Mouse (Mus musculus) C2C12 (cell line): ENCODE data around the gene Josd2. TPM values are rescaled to one million over a fixed set of nuclear protein-coding genes. Genes with fewer than 3 reads are reported as not detected.

Experiments used
- H3K27me3 ChIP-seq: one replicate; pipeline ENCODE4 v1.6.1; 2011; ENCODE audit not compliant: control insufficient read depth, insufficient read depth, insufficient read length
- H3K36me3 ChIP-seq: one replicate; pipeline ENCODE4 v1.6.1; 2011; ENCODE audit not compliant: control insufficient read depth, insufficient read depth
- H3K4me3 ChIP-seq: one replicate; pipeline ENCODE4 v1.5.1; 2011; ENCODE audit warnings: mild to moderate bottlenecking, control low read depth; ENCODE audit not compliant: poor library complexity, insufficient read depth, severe bottlenecking
- H3K79me2 ChIP-seq: one replicate; pipeline ENCODE4 v1.6.1; 2011; ENCODE audit not compliant: control insufficient read depth, insufficient read depth
- H3K79me3 ChIP-seq: one replicate; pipeline ENCODE4 v1.6.1; 2011; ENCODE audit warnings: low read depth, control low read depth
- H3ac ChIP-seq: one replicate; pipeline ENCODE3; 2011; ENCODE audit warnings: low read depth; ENCODE audit not compliant: control insufficient read depth, insufficient read length
- CEBPB ChIP-seq: IDR thresholded peaks from one replicate; pipeline ENCODE4 v1.6.1; 2011; ENCODE audit warnings: low read depth, mild to moderate bottlenecking, control low read depth, moderate library complexity
- CTCF ChIP-seq: IDR thresholded peaks from one replicate; pipeline ENCODE4 v1.5.1; 2011; ENCODE audit not compliant: control insufficient read depth, insufficient read depth, insufficient read length
- FOSL1 ChIP-seq: IDR thresholded peaks from one replicate; pipeline ENCODE4 v1.8.0; 2011; ENCODE audit warnings: mild to moderate bottlenecking, low read length; ENCODE audit not compliant: poor library complexity, insufficient read depth, severe bottlenecking
- MAX ChIP-seq: IDR thresholded peaks from one replicate; pipeline ENCODE4 v1.6.1; 2011; ENCODE audit warnings: mild to moderate bottlenecking, control low read depth
- MYOD1 ChIP-seq: IDR thresholded peaks from one replicate; pipeline ENCODE4 v1.6.1; 2011; ENCODE audit warnings: low read depth; ENCODE audit not compliant: control insufficient read depth, insufficient read length
- MYOG ChIP-seq: IDR thresholded peaks from one replicate; pipeline ENCODE4 v1.6.1; 2011; ENCODE audit not compliant: control insufficient read depth, insufficient read length; ENCODE audit errors: extremely low read depth
- USF1 ChIP-seq: IDR thresholded peaks from one replicate; pipeline ENCODE4 v1.6.1; 2011; ENCODE audit warnings: low read depth, mild to moderate bottlenecking, control low read depth, moderate library complexity
- polyA plus RNA-seq: library from polyadenylated mRNA; unstranded; fragments of >200 nt; fragmentation: generic; extraction: Trizol; gene quantifications from one replicate; pipeline ENCODE4 v1.2.1, GENCODE M21; 2012; ENCODE audit warnings: missing spikeins

The Josd2 gene
- polyA plus RNA-seq, 1 experiment: 77.5 TPM

- peaks cover 39% of the 10 kb centered on the region for H3K27me3 ChIP-seq
Measured at GRCm38 (mm10) chr7:44456302-44456701, 11.5 kb upstream of the Josd2 start.

GRCm38 (mm10) chr7:44460067-44460466 is 7.7 kb upstream of the Josd2 start:
- H3ac ChIP-seq: no peak overlapping the region

More at GRCm38 (mm10) chr7:44456302-44456701, 11.5 kb upstream of the Josd2 start:
- Histone ChIP-seq H3ac (no peak overlapping the region), H3K4me3 (no peak overlapping the region), H3K79me2 (no peaks in the 10 kb centered on the region), H3K36me3 (no peaks in the 10 kb centered on the region), H3K79me3 (no peaks in the 10 kb centered on the region)
- TF ChIP-seq USF1 (no peak), CTCF (no peak), MYOG (no peak), FOSL1 (no peak), MAX (no peak), CEBPB (no peak), MYOD1 (no peak)

GRCm38 (mm10) chr7:44460767-44461502 is 6.8 kb upstream of the Josd2 start:
- TF ChIP-seq MYOD1 (no peak), MAX (no peak)
- Histone ChIP-seq H3K36me3 (no peaks in the 10 kb centered on the region), H3K79me2 (no peaks in the 10 kb centered on the region), H3K4me3 (no peak overlapping the region), H3ac (no peak overlapping the region), H3K79me3 (no peaks in the 10 kb centered on the region), H3K27me3 (peaks cover 62% of the 10 kb centered on the region)

More at GRCm38 (mm10) chr7:44460067-44460466, 7.7 kb upstream of the Josd2 start:
- no peaks in the 10 kb centered on the region for H3K79me3 ChIP-seq
- no peak overlapping the region for H3K4me3 ChIP-seq
- H3K36me3 ChIP-seq: no peaks in the 10 kb centered on the region
- TF ChIP-seq MAX (no peak), MYOG (no peak), FOSL1 (no peak), MYOD1 (no peak), CEBPB (no peak), CTCF (no peak), USF1 (no peak)
- peaks cover 62% of the 10 kb centered on the region for H3K27me3 ChIP-seq
- H3K79me2 ChIP-seq: no peaks in the 10 kb centered on the region

- no peak overlapping the region for H3ac ChIP-seq
- H3K79me3 ChIP-seq: no peaks in the 10 kb centered on the region
- H3K27me3 ChIP-seq: peaks cover 62% of the 10 kb centered on the region
- H3K79me2 ChIP-seq: no peaks in the 10 kb centered on the region
- H3K36me3 ChIP-seq: no peaks in the 10 kb centered on the region
- H3K4me3 ChIP-seq: no peak overlapping the region
- TF ChIP-seq CTCF (no peak), USF1 (no peak), MAX (no peak), MYOG (no peak), MYOD1 (no peak), CEBPB (no peak), FOSL1 (no peak)
Measured at GRCm38 (mm10) chr7:44461503-44462217, 6.1 kb upstream of the Josd2 start.

GRCm38 (mm10) chr7:44462218-44463055 is 5.3 kb upstream of the Josd2 start:
- Histone ChIP-seq H3K79me2 (no peaks in the 10 kb centered on the region), H3K4me3 (no peak overlapping the region), H3K27me3 (peaks cover 56% of the 10 kb centered on the region), H3K36me3 (no peaks in the 10 kb centered on the region), H3ac (no peak overlapping the region), H3K79me3 (no peaks in the 10 kb centered on the region)
- TF ChIP-seq FOSL1 (no peak), CTCF (no peak), USF1 (no peak), MAX (no peak), MYOG (no peak), CEBPB (no peak), MYOD1 (no peak)

- Histone ChIP-seq H3K36me3 (no peaks in the 10 kb centered on the region), H3K79me2 (no peaks in the 10 kb centered on the region), H3K79me3 (no peaks in the 10 kb centered on the region), H3K27me3 (peaks cover 56% of the 10 kb centered on the region), H3ac (no peak overlapping the region), H3K4me3 (no peak overlapping the region)
- TF ChIP-seq MYOG (no peak), FOSL1 (no peak), MYOD1 (no peak), CTCF (no peak), CEBPB (no peak), MAX (no peak), USF1 (no peak)
Measured at GRCm38 (mm10) chr7:44463056-44463425, 4.7 kb upstream of the Josd2 start.
